Mouse (Mus musculus): ENCODE data around the gene Cdiptos.
A peak's percentile ranks its signal among the peaks of the same experiment; 100 is the strongest.

Cdiptos gene

DNA sequence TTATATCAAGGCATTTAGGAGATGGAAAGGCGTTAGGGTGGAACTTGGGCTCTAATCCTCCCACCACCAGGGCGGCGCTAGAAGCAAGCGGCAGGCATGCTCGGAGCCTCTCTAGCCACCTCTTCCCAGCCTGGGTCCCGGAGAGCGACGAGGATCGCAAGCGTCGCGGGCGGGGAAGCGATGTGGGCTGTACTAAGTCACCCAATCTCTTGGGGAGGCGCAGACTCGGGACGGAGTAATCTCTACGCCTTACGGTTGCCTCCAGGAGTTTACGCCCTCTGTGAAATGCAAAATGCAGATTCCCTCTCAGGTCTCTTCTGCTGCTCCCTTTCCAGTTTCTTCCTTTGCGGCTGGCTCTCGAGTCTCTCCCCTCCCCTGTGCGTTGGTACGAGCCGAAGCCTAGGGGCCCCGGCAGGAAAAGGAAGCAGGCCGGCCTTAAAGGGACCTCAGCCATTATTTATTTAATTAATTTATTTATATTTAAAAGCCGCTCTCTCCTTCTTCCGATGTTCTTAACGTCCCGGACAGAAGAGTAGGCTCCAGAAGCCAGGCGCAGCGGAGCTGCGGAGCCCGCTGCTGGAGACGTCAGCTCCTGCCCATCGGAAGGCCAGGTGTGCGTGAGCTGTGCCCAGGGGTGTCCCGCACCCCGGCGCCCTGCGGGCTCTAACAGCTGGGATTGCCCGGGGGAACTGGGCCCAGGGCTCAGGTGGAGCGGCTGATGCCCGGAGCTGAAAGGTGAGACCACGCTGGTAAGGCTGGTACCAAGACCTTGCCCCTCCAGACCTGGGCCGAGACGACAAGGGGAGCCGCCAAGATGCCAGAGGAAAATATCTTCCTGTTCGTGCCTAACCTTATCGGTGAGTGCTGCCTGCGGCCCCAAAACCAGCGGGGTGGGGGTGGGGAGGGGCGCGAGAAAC is at the start of gene Cdiptos:
Gene Cdiptos (minus strand): TSS at position 149 of the 917 bp plus-strand sequence.
- peak; percentile 94 for DNase-seq (ENCODE audit: low read depth, low spot score)

DNA sequence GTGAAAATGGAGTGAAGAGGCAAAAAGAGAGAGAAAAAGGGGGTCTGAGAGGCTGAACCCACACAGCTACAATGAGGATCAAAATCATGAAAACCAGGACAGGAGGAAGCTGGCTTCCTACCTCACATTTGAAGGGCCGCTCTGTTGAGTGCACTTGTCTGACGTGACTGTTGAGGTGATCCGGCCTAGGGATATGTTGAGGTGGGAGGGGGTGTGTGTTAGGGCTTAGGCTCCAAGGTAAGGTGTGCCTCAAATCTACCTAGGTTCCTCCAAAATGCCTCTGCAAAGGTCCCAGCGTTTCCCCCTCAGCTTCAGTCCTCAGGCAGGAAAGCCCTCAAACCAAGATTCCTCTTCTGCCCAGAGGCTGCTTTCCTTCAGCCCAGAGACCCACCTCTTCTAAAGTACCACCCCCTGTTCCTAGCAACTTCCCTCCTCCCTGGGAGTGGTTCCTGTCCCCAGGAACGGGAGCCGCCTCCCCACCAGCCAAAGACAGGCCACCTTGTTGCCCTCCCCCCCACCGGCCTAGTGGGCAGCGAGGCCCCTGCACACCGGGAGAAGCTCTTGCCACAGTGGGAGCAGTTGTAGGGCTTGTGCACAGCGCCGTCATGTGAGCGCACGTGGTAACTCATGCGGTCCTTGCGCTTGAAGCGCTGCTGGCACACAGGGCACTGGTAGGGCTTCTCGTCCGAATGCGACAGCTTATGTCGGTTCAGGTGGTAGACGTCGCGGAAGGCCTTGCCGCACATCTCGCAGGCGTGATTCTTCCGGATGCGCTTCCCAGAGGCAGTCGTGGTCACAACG is 49.1 kb upstream of the Cdiptos start:
- DNase-seq (ENCODE audit: low read depth, low spot score): peak; percentile 61

DNA sequence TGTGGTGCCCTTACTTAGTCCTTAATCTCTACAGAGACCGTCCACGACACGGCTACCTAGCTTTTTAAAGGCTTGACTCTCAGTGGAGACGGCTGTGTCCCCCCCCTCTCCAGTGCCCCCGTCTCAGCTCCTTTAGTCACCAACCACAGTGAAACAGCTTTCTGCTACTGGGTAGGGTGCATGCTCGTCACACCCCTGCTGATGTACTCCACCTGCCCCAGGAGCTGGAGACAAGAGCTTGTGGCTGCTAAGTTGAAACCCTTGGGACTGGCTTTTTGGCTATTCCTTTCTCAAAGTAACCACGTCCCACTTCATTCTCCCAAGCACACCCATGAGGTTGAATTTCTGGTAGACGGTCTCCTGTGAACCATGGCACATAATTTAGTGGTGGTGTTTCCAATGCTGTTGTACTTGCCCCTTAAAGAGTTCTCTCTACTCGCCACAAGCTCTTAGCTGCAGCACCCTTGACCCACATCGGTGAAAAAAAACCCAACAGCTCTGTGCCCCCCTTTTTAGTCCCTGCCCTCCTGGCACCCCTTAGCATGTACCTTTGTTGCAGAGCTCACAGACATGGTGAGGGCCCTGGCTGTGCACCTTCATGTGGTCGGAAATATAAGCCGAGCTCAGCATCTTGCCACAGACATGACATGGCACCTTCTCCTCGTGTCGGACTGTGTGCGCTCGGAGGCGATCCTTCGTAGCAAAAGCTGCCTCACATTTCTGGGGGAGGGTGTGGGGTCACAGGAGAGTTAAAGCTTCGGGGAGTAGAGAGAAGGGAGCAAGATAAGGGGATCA is 48.2 kb upstream of the Cdiptos start:
- no peak for DNase-seq (ENCODE audit: low read depth, low spot score)

DNA sequence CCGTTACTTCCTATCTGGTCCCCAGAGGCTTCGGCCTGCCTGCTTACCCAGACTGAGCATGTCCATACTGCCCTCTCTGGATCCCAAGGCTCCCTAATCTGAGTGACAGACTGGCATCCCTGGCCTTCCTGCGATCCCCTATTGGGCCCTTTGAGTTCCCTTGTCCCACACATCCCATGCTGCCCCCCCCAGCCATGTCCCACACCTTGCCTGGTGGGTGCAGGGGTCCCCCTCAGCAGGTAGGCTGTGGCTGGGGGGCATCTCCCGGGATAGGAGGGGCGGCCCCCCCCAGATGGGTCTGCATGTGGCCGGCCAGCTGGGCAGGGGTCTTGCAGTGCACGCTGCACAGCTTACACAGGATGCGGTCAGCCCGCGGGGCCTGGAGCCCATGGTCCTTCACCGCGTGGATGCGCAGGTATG is 47.4 kb upstream of the Cdiptos start:
- no peak for DNase-seq (ENCODE audit: low read depth, low spot score)

DNA sequence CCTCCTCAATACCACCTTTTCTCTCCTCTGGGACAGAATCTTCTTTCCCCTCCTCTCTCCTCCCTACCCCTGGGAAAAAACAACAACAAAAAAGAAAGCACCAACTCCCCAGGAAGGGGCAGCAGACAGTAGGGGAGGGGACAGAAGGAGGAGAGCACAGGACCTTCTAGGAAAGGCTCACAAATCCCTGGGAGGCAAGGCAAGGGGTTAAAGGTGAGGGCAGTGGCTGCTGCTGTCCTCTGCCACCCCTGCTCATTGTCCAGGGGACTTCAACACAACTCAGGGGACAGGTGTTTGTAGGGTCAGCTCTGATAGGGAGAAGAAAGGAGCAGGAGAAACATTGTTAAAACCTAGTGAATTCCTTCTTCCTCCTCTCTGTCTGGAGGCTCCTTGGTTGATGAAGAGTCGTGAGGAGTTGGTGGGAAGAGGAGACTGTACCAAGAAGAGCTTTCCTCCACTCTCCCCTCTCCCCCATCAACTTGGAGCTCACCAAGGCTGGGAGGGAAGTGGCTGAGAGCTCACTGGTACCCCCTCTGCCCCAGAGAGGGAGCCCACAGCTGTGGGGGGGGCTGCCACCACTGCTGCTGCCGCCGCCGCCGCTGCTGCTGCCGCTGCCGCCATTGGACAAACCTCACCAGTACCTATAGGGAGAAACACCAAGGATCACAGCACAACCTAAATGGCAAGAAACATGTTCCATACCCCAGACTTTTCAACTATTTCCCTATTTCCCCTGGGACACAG is 46.8 kb upstream of the Cdiptos start:
- no peak for DNase-seq (ENCODE audit: low read depth, low spot score)

DNA sequence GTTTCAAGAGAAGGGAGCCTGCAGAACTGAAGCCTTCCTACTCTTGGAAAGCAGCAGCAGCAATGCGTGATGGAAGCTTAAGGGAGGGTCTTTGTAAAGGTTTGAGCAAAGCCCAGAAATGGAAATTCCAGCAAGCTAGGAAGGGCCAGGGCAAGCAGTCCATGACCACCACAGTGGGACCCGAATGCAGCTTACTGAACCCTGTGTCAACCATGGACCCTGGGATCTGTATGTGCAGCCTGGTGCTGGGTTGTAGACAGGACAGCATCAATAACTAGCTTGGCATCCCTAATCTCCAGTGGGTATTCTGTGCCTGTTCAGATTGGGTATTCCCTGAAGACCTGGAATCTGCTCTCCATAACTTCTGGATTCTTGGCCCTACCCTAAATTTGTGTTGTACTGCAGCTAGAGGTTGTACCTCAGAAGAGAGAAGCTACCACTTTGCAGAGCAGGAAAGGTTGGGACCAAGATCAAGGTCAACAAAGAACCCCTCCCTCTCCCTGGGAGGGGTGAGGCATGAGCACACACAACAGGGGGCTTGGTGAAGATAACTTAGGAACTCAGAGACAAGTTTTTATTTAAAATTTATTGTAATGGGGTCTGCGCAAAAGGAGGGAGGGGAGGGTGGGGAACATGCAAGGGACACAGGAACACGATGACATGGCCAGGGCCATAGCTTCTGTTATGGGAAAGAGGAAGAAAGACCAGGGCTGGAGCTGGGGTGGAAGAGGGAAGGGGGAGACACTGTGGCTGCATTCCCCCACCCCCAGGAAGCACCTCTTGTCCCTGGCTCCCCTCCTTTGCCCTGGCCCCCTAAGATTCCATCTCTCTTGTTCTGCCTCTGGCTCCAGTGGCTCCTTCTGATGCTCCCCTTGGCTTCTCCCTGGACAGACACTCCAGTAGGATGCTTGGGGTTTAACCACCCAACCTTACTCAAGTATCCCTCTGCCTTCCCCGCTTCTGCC is 45.9 kb upstream of the Cdiptos start:
- no peak for DNase-seq (ENCODE audit: low read depth, low spot score)

DNA sequence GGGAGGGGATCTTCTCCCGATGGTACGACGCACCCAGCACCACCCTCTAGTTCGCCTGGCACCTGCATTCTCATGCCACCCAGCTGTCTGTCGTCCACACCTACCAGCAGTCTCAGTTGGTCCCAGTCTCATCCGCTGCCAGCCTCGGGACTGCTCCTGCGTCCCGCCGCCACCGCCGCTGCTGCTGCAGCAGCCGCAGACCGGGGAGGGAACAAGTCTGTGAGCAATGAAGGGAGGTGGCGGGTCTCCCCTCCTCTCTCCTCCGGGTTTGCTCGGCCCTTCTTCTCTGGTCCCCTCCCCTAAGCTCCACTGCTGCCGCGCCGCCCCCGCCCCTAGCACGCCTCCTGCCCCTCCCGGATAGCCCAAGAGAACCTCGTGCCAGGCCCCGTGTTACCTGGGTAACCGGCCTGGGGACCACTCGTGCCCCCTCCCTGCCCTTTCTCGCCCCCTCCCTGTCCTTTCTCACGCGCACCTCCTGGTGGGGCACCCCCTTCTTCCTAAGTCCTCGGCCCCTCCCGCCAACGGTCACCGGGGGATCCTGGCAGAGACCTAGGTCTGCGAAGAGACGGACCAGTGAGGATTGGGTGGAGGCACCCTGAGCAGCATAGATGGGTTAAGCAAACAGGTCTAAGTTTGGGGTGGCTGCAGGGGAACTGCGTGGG is 45.1 kb upstream of the Cdiptos start, which contains the start of the genes Gm42742 and Prrt2:
Gene Gm42742 (minus strand): TSS at position 197 of the 662 bp plus-strand sequence.
Gene Prrt2 (minus strand): TSS at position 311 of the 662 bp plus-strand sequence.
- no peak for DNase-seq (ENCODE audit: low read depth, low spot score)

DNA sequence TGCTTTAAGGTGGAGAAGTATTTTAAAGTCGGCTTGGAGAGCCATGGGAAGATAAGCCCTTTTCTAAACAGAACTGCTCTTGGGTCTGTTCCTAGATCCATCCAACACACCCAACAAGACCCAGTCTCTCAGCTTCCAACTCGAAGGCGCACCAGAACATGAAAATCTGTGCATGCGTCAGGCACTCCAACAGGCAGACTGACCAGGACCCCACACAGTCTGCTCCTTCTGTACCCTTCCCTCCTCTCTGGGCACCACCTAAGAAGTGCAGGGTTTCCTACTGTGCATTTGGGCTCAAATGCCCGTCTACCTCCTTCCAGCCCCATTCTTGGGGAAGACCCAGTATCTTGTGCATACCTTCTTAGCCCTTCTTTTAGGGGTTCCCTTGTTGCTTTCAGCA is 44.6 kb upstream of the Cdiptos start:
- no peak for DNase-seq (ENCODE audit: low read depth, low spot score)

DNA sequence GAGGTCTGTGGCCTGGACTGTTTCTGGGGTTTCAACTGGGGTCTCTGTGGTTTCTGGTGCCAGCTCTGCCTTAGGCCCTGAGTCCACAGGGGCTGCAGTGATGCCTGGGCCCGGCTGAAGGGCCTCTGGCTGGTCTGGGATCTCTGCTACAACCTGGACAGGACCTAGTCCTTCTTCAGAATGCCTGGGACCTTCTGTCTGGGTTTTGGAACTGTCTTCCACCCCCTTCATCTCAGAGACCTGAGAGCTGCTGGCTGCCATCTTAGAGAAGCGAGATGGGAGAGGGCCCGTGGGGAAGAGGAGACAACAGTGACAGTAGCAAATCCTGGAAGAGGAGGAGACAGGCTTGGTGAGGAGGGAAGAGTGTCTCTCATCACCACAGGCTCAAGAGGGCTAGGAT is 44.1 kb upstream of the Cdiptos start:
- no peak for DNase-seq (ENCODE audit: low read depth, low spot score)

DNA sequence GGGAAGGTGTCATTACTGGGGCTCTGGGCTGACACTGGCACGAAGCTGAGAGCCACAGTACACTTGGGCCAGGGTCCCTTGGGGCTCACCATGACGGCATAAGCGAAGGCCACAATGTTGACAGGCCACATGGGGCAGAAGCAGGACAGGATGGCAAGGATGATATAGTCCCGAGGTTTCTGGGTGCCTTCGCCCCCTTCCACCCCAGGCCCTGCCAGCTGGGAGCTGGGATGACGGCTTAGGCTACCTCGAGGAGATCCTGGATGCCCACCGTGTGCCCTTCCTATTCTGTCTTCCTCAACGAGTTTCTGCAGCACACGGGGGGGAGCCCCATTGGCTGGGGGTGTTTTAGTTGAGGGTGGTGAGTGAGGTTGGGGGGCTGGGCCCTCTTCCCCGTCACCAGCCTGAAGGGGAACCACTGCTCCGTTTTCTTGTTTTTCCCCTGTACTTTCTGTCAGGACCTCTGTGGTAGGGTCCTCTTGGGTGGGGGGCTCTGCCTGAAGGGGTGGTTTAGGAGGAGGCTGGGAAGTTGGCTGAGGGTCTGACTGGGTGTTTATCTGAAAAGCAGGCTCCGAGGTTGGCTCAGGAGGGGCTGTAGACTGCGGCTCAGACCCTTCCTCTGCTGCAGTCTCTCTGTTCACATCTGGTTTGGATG is 43.5 kb upstream of the Cdiptos start:
- DNase-seq (ENCODE audit: low read depth, low spot score): no peak

DNA sequence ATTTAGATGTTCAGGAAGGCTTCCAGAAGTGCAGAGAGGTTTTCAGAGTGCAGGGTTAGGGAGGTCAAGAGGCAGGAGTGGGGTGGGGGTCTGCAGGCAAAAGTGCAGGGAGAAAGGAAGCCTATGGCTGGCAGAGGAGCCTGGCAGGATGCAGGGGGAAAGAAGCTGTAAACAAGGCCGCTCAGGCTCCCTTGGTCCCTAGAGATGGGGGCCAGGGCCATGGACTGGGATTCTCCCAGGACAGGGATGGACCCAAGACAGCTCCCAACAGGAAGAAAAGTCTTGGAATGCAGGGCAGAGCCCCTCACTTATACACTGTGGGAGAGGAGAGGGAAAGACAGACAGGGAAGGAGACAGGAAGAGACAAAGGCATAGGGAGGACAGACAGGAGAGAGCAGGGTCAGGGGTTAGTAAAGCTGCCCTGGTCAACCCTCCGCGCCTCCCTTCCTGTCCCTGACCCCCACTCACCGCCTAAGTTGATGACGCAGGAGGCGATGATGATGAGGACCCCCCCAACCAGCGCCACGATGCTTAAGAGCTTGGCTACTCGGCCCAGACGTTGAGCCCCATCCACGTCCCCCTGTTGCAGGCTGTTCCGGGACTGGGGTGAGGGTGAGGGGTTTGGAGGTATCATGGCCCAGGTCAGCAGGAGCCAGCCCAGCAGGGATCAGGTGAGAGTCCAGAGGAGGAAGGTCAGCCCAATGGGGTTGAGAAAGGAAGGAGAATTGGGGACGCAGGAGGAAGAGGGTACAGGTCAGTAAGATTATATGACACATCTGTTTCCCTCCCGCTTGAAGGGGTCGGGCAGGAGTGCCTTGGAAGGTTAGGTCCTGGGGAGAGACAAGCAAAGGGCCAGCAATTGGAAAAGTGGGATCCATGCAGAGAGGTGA is 42.8 kb upstream of the Cdiptos start:
- DNase-seq (ENCODE audit: low read depth, low spot score): no peak

DNA sequence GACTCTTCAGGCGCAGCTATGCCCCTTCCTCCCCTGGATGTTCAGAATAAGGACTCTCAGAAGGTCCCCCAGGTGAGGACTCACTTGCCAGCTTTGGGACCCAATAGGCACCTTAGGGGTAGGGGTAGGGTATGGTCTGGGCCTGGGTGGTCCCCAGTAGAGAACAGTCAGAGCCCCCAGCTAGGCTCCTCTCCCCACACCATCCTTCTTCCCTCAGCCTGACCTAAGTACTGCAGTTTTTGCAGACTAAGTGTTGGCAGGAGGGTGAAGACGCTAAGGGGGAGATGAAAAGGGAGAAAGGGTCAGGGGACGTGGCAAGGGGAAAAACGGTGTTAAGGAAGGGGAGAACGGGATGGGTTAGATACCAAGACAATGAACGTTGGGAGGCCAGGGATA is 42.0 kb upstream of the Cdiptos start:
- DNase-seq (ENCODE audit: low read depth, low spot score): no peak

DNA sequence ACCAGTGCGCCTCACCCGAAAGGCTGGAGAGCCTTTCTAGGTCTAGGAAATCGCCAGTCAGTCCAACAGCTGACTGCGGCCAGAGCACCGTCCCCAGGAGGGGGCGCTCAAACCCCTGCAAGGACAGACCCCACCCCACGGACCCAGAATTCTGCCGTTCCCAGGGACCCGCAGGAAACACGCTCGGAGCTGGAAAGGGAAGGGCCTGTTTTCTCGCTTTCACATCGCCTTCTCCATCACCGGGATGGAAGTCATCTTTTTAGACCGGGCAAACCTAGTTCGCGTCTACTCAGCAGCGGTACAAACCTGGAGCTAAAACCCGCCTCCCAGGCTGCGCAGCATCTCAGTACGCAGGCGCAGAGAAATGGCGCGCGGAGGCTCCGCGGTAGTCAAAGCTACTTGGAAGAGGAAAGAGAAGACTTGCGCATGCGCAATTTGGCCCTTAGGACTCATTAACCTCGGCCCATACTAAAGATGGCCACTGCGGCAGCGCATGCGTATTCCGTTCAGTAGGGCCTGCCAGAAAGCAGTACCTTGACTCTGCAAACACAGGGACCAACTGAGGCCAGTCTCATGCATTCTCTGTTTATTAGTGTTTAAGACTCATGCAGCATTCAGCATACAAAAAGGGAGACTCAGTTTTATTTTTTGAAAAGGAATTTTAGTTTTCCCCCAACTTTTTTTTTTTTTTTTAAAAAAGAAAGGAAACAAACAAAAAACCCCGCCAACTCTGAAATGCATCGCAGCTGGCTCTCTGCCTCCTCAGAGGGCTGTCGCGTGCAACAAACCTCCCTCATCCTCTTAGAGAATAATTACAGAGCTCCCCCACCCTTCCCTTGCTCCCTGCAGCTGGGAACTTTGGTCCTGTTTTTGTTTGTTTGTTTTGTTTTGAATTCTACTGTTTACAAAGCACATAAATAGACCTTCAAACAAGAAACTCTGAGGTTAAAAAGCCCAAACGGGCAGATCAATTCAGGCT is 41.4 kb upstream of the Cdiptos start, which contains the start of gene Pagr1a:
Gene Pagr1a (minus strand): TSS at position 382 of the 979 bp plus-strand sequence.
- peak; percentile 100 for DNase-seq (ENCODE audit: low read depth, low spot score)

DNA sequence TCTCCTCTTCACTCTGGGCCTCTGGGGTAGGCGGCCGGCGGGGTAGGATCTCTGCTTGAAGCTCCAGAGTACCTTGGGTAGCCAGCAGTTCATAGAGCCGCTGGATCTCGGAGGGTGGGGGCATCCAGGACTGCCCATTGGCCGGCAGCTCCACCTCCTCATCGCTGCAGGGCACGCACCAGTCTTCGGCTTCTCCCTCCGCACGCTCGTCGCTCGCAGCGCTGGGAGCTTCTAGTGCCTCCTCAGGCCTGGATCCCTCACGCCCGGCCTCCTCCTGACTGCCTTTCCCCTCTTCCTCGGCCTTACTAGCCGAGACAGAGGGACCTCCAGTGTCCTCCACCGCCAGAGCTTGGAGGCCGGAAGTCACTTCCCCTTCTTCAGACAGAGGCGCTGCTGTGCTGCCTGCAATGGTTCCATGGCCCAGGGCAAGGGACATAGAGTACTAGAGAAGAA is 40.6 kb upstream of the Cdiptos start:
- no peak for DNase-seq (ENCODE audit: low read depth, low spot score)

DNA sequence TGATC is 40.4 kb upstream of the Cdiptos start, which contains the start of gene Pagr1b:
Gene Pagr1b (minus strand): TSS at position 4 of the 5 bp plus-strand sequence.
- no peak for DNase-seq (ENCODE audit: low read depth, low spot score)

DNA sequence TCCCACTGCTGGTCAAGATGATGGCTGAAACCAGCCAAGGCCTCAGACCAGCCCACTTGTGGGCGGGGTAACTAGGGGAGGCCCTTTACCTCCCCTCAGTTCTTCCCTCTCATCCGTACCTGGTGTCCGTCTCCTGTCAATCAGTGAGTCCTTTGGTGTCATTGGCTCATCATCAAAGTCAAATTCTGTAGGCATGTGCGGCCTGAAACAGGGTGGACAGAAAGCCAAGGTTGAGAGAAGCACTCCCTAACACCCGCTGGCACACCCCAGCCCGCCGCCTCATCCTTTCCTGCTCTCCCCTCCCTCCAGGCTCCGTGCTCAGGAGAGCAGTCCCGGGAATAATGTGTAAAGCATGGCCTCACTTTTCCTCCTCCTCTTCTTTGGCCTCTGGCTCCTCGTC is 40.2 kb upstream of the Cdiptos start:
- DNase-seq (ENCODE audit: low read depth, low spot score): no peak

DNA sequence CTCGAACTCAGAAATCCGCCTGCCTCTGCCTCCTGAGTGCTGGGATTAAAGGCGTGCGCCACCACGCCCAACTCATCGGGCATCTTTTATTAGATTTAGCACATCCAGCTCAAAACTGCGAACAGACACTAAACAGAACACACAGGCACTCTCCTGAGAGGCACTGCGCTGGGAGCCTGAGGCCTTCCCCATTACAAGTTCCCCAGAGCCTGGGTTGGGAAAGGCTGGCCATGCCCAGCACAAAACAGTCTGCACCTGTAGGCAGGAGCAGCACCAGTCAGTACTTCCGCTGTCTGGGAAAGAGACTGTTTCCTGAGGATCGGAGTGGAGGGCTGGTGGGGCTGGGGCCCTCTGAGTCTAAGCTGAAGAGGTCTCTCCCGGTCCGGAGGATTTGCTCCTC is 39.1 kb upstream of the Cdiptos start:
- no peak for DNase-seq (ENCODE audit: low read depth, low spot score)
